Mouse (Mus musculus): Measurements from ENCODE around the gene Wdr13.
"Not testable (repeated sequence)": the region's sequence is repeated elsewhere in the genome, so short reads cannot be mapped to it uniquely, and the experiment has no call there.

GRCm38 (mm10) chrX:8096068-8096786 lies 36.5 kb downstream of the Wdr13 start:
- TF ChIP-seq CTCF (IDR thresholded peaks at IDR 0.05; ENCODE audit: borderline replicate concordance, insufficient read depth, low read depth, low read length); POLR2A (IDR thresholded peaks at IDR 0.05; ENCODE audit: borderline replicate concordance, insufficient read depth, low read length): not testable (repeated sequence)

Measured in cerebellum, adult 2 months (tissue).